Mouse (Mus musculus): Measurements from ENCODE around the gene Phc1.

DNA sequence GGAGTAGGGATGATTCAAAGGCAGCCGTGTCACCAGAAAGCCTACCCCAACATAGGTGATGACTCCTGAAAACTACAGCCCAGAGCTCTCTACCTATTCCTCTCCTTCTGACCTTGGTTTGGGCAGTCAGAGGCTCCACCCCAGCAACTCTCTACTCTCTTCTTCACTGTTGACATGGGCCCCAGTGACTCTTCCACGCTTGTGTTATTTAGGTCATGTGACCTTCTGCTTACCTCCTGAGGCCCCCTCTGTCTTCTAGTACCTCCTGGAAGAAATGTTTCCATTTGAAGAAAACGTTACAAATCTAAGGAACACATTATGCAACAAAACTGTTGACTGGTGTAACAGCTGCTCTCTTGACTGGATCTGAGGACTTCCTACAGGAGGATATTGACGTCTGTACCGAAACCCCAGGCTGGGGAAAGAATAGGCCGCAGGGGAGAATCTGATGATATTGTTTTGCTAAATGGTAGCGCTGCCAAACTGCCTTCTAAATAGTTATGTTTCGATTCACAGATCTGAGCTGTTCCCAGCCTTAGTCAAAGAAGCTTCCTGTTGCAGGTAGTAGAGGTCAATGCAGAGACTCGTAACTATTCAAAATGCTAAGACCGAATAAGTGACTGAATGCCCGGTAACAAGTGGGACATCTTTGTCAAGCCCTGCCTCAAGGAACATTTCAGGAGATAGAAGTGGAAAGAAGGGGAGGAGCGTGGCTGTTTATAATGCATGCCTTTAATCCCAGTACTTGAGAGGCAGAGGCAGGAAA is 35.4 kb downstream of the Phc1 start:
- TF ChIP-seq POLR2A (IDR thresholded peaks at IDR 0.05; ENCODE audit: insufficient read length, low read depth) (no peak), MAX (IDR thresholded peaks at IDR 0.05; ENCODE audit: low read depth) (no peak), E2F4 (IDR thresholded peaks at IDR 0.05; ENCODE audit: insufficient read depth) (no peak), USF1 (IDR thresholded peaks at IDR 0.05; ENCODE audit: low read depth) (no peak), POLR2AphosphoS2 (IDR thresholded peaks at IDR 0.05; ENCODE audit: insufficient read length, low read depth) (no peak), MYOG (IDR thresholded peaks at IDR 0.05; ENCODE audit: control insufficient read depth in 1 of 3, insufficient read depth in 1 of 3, insufficient read length in 2 of 3, low read depth in 2 of 3) (no peak), TCF3 (IDR thresholded peaks at IDR 0.05; ENCODE audit: insufficient read length, low read depth) (no peak), TCF12 (IDR thresholded peaks at IDR 0.05; ENCODE audit: insufficient read depth, poor library complexity, severe bottlenecking) (no peak), CEBPB (IDR thresholded peaks at IDR 0.05; ENCODE audit: insufficient read depth, poor library complexity, severe bottlenecking) (no peak), MYOD1 (IDR thresholded peaks at IDR 0.05; ENCODE audit: control insufficient read depth in 1 of 3, insufficient read length in 2 of 3, low read depth in 2 of 3) (no peak)

Measured in myocyte (in vitro differentiated cells).